Comparison of ENCODE assay signal across 11 mouse cellular contexts in the genomic region with DNA sequence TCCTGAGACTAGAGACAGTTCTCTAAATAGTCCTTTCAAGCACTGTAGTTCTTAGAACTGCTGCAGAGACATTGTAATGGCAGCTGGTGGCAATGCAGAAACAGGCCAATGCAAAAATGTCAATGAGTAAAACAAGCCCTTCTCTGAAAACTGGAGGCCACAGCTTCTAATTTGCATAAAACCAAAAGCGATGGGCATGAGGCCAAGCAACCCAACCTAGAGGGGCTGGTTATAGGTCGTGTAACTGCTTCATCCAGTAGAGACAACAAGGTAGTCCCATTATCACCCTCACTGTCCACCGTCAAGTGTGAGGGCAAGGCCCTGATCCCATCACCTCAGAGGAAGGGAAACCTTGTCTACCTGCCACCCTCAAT.
A peak's percentile ranks its signal among the peaks of the same experiment; 100 is the strongest.
DNase-seq lines count a peak whose midpoint lies in the region; ATAC-seq and TF ChIP-seq lines count a peak whose summit lies in the region.
"Had no signal": no experiment of that assay in that cellular context is flagged by ENCODE, and none has a peak within 500 bp of the region (broad histone marks: within the 10 kb centered on the region; RNA-seq: fewer than 3 reads in every experiment).

No protein-coding gene starts in this region.

- intact Hi-C loops in heart, postnatal 25 days (cut with DNase I) = loop anchor here (1.0 kb wide), 1 partner anchor 49 kb away; no protein-coding TSS in a partner anchor

- DNase-seq in heart, postnatal 25 days (ENCODE audit: low spot score) = no peak
- DNase-seq in lung, postnatal 10 days = no peak
- DNase-seq in brain, embryonic 14.5 days (ENCODE audit: low read depth) = peak; percentile 67
- DNase-seq in hindbrain, postnatal 0 days (ENCODE audit: low spot score) = no peak
- no peak for DNase-seq in T-cell, adult 2 months (ENCODE audit: low spot score)
- DNase-seq in kidney, postnatal 4 days = no peak
- DNase-seq: cerebellum, adult 18-20 months; layer of hippocampus, postnatal 36 days had no signal

- H3K9ac ChIP-seq in heart, embryonic 11.5 days (ENCODE audit: low read depth, low read length) = peak overlapping the region; percentile 3; the same call in 1 of the 2 replicates
- no peak overlapping the region for H3K9ac ChIP-seq in lung, embryonic 15.5 days
- H3K9ac ChIP-seq in hindbrain, postnatal 0 days (replicated peaks; ENCODE audit: low read length) = no peak overlapping the region

- H3K27ac ChIP-seq in heart, embryonic 11.5 days (ENCODE audit: low read depth, low read length) = no peak overlapping the region
- H3K27ac ChIP-seq in lung, embryonic 15.5 days = 0 out of 2 replicates have a peak overlapping the region, but pooled peaks have one; percentile 14
- 0 out of 2 replicates have a peak overlapping the region, but pooled peaks have one; percentile 36 for H3K27ac ChIP-seq in hindbrain, postnatal 0 days

- H3K27me3 ChIP-seq in heart, embryonic 11.5 days (ENCODE audit: control insufficient read depth, insufficient read depth, low read length) = no peaks in the 10 kb centered on the region
- no peaks in the 10 kb centered on the region for H3K27me3 ChIP-seq in lung, embryonic 15.5 days
- H3K27me3 ChIP-seq in hindbrain, postnatal 0 days (ENCODE audit: insufficient read depth, low read length) = no peaks in the 10 kb centered on the region
- H3K27me3 ChIP-seq: Patski had no signal

- no peak overlapping the region for H3K4me3 ChIP-seq in heart, embryonic 11.5 days (ENCODE audit: low read depth, low read length)
- no peak overlapping the region for H3K4me3 ChIP-seq in lung, embryonic 15.5 days
- H3K4me3 ChIP-seq in hindbrain, postnatal 0 days (ENCODE audit: low read length) = no peak overlapping the region

- H3K4me2 ChIP-seq in heart, embryonic 11.5 days = peak overlapping the region; percentile 24; the same call in 1 of the 2 replicates
- H3K4me2 ChIP-seq in lung, embryonic 15.5 days = no peak overlapping the region
- no peak overlapping the region for H3K4me2 ChIP-seq in hindbrain, postnatal 0 days (ENCODE audit: low read depth, low read length)

- H3K4me1 ChIP-seq in heart, embryonic 11.5 days (ENCODE audit: control insufficient read depth, insufficient read depth, low read length) = peaks cover 16% of the 10 kb centered on the region
- H3K4me1 ChIP-seq in lung, embryonic 15.5 days = peaks cover 28% of the 10 kb centered on the region
- peaks cover 9% of the 10 kb centered on the region; the same call in 1 of the 2 replicates for H3K4me1 ChIP-seq in hindbrain, postnatal 0 days (ENCODE audit: insufficient read depth, low read length)

- no peak for TF ChIP-seq POLR2A in brain, embryonic 14.5 days (IDR thresholded peaks at IDR 0.05; ENCODE audit: borderline replicate concordance, extremely low read depth, insufficient read depth, insufficient read length, poor library complexity, severe bottlenecking)

- no peak for TF ChIP-seq CTCF in brain, embryonic 14.5 days (IDR thresholded peaks at IDR 0.05; ENCODE audit: borderline replicate concordance, extremely low read depth, insufficient read depth, insufficient read length)
- no peak for TF ChIP-seq CTCF in hindbrain, postnatal 0 days (IDR thresholded peaks at IDR 0.05; ENCODE audit: low read depth)

- WGBS in heart, embryonic 11.5 days (ENCODE audit: insufficient replicate concordance) = 44% methylated on average over 3 of the region's 3 CpGs
- WGBS in lung, embryonic 15.5 days = 49% methylated on average over 3 of the region's 3 CpGs
- 41% methylated on average over 3 of the region's 3 CpGs for WGBS in hindbrain, postnatal 0 days

- ATAC-seq in heart, embryonic 11.5 days (replicated peaks; ENCODE audit: insufficient number of reproducible peaks, low FRiP score, low TSS enrichment) = no peak
- no peak for ATAC-seq in lung, embryonic 15.5 days (ENCODE audit: borderline replicate concordance, extremely low read depth, low FRiP score, low TSS enrichment)
- ATAC-seq in hindbrain, postnatal 0 days = no peak
- ATAC-seq: Patski had no signal

- no peaks in the 10 kb centered on the region for H3K9me3 ChIP-seq in heart, embryonic 11.5 days (replicated peaks; ENCODE audit: control insufficient read depth, low read length)
- no peaks in the 10 kb centered on the region for H3K9me3 ChIP-seq in lung, embryonic 15.5 days
- no peaks in the 10 kb centered on the region for H3K9me3 ChIP-seq in hindbrain, postnatal 0 days (ENCODE audit: low read length)

- no peaks in the 10 kb centered on the region for H3K36me3 ChIP-seq in heart, embryonic 11.5 days (ENCODE audit: control insufficient read depth, insufficient read depth, low read length)
- H3K36me3 ChIP-seq in lung, embryonic 15.5 days = no peaks in the 10 kb centered on the region
- H3K36me3 ChIP-seq in hindbrain, postnatal 0 days (ENCODE audit: insufficient read depth, low read length) = no peaks in the 10 kb centered on the region
